Mouse (Mus musculus): Measurements from ENCODE around the gene Zfhx3. TPM values are rescaled to one million over a fixed set of nuclear protein-coding genes. Genes with fewer than 3 reads are reported as not detected.

The Zfhx3 gene
- total RNA-seq, 2 experiments from 2014 or later: 0.23 to 1.7 TPM

GRCm38 (mm10) chr8:108846827-108847226 lies 904.4 kb downstream of the Zfhx3 start:
- ATAC-seq (replicated peaks; ENCODE audit: low FRiP score, poor library complexity, severe bottlenecking): no peak

- ATAC-seq (replicated peaks; ENCODE audit: low FRiP score, poor library complexity, severe bottlenecking): no peak
Measured at GRCm38 (mm10) chr8:108847356-108847755, 904.9 kb downstream of the Zfhx3 start.

- ATAC-seq (replicated peaks; ENCODE audit: low FRiP score, poor library complexity, severe bottlenecking): no peak
Measured at GRCm38 (mm10) chr8:108848484-108848883, 906.0 kb downstream of the Zfhx3 start.

- no peak for ATAC-seq (replicated peaks; ENCODE audit: low FRiP score, poor library complexity, severe bottlenecking)
Measured at GRCm38 (mm10) chr8:108853028-108853427, 910.6 kb downstream of the Zfhx3 start.

GRCm38 (mm10) chr8:108854444-108855102 lies 912.1 kb downstream of the Zfhx3 start:
- ATAC-seq (replicated peaks; ENCODE audit: low FRiP score, poor library complexity, severe bottlenecking): no peak

GRCm38 (mm10) chr8:108859001-108859400 lies 916.6 kb downstream of the Zfhx3 start:
- ATAC-seq (replicated peaks; ENCODE audit: low FRiP score, poor library complexity, severe bottlenecking): no peak

- no peak for ATAC-seq (replicated peaks; ENCODE audit: low FRiP score, poor library complexity, severe bottlenecking)
Measured at GRCm38 (mm10) chr8:108859983-108860382, 917.5 kb downstream of the Zfhx3 start.

GRCm38 (mm10) chr8:108863440-108863839 lies 921.0 kb downstream of the Zfhx3 start:
- ATAC-seq (replicated peaks; ENCODE audit: low FRiP score, poor library complexity, severe bottlenecking): no peak

- no peak for ATAC-seq (replicated peaks; ENCODE audit: low FRiP score, poor library complexity, severe bottlenecking)
Measured at GRCm38 (mm10) chr8:108866430-108866829, 924.0 kb downstream of the Zfhx3 start.

GRCm38 (mm10) chr8:108867482-108868258 lies 925.2 kb downstream of the Zfhx3 start:
- ATAC-seq (replicated peaks; ENCODE audit: low FRiP score, poor library complexity, severe bottlenecking): peak; percentile 47; the same call in 1 of the 2 replicates

GRCm38 (mm10) chr8:108868259-108869090 lies 926.0 kb downstream of the Zfhx3 start:
- ATAC-seq (replicated peaks; ENCODE audit: low FRiP score, poor library complexity, severe bottlenecking): peak; percentile 52; the same call in 1 of the 2 replicates

GRCm38 (mm10) chr8:108869420-108869819 lies 927.0 kb downstream of the Zfhx3 start:
- no peak for ATAC-seq (replicated peaks; ENCODE audit: low FRiP score, poor library complexity, severe bottlenecking)

- ATAC-seq (replicated peaks; ENCODE audit: low FRiP score, poor library complexity, severe bottlenecking): no peak
Measured at GRCm38 (mm10) chr8:108869935-108870334, 927.5 kb downstream of the Zfhx3 start.

GRCm38 (mm10) chr8:108870371-108870770 lies 927.9 kb downstream of the Zfhx3 start:
- no peak for ATAC-seq (replicated peaks; ENCODE audit: low FRiP score, poor library complexity, severe bottlenecking)

- ATAC-seq (replicated peaks; ENCODE audit: low FRiP score, poor library complexity, severe bottlenecking): no peak
Measured at GRCm38 (mm10) chr8:108875722-108876121, 933.3 kb downstream of the Zfhx3 start.

GRCm38 (mm10) chr8:108880101-108880500 lies 937.7 kb downstream of the Zfhx3 start:
- no peak for ATAC-seq (replicated peaks; ENCODE audit: low FRiP score, poor library complexity, severe bottlenecking)

- no peak for ATAC-seq (replicated peaks; ENCODE audit: low FRiP score, poor library complexity, severe bottlenecking)
Measured at GRCm38 (mm10) chr8:108881336-108881735, 938.9 kb downstream of the Zfhx3 start.

GRCm38 (mm10) chr8:108882073-108882472 lies 939.6 kb downstream of the Zfhx3 start:
- ATAC-seq (replicated peaks; ENCODE audit: low FRiP score, poor library complexity, severe bottlenecking): no peak

GRCm38 (mm10) chr8:108883381-108883780 lies 940.9 kb downstream of the Zfhx3 start:
- ATAC-seq (replicated peaks; ENCODE audit: low FRiP score, poor library complexity, severe bottlenecking): no peak

- ATAC-seq (replicated peaks; ENCODE audit: low FRiP score, poor library complexity, severe bottlenecking): no peak
Measured at GRCm38 (mm10) chr8:108884947-108885346, 942.5 kb downstream of the Zfhx3 start.

All from erythroid progenitor cell, adult 5-6 weeks (primary cell).